Mouse (Mus musculus): ENCODE measurements at regions not wholly inside any gene's neighbourhood (a gene's known extent, or its start where the extent isn't known, plus 50 kb on each side); places are given as distances from the start of the nearest gene placed in this dataset.

DNA sequence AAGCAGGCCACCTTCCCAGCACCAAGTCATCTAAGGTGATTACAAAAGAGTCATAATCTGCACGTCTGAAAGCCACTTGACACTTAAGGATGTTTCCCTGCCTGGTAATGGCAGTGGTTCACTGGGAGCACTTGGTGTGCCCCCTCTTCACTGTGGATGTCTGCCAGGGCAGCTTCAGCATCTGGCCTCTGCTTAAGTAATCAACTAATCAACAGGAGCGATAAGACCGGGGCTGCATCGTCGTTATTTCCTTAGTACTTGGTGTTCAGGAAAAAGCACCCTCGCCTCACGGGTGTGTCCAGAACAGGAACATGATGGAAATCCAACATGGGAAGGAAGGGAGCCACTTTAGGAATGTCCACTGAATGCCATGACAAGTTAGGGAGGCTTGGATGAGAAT lies 97.1 kb upstream of the Plcb4 start:
- no peak overlapping the region for H3K27ac ChIP-seq
- H3K4me3 ChIP-seq (replicated peaks): no peak overlapping the region
- no peak overlapping the region for H3K4me2 ChIP-seq
- H3K27me3 ChIP-seq: no peaks in the 10 kb centered on the region
- H3K36me3 ChIP-seq (replicated peaks): no peaks in the 10 kb centered on the region
- H3K9ac ChIP-seq: no peak overlapping the region
- ATAC-seq (ENCODE audit: low FRiP score): no peak
- H3K9me3 ChIP-seq: no peaks in the 10 kb centered on the region
- 71% methylated on average over 7 of the region's 7 CpGs for WGBS
- no peaks in the 10 kb centered on the region for H3K4me1 ChIP-seq

GRCm38 (mm10) chr2:135562140-135562890 lies 96.5 kb upstream of the Plcb4 start:
- no peak overlapping the region for H3K4me3 ChIP-seq (replicated peaks)
- no peaks in the 10 kb centered on the region for H3K27me3 ChIP-seq
- WGBS: 85% methylated on average over 10 of the region's 10 CpGs
- no peak overlapping the region for H3K4me2 ChIP-seq
- no peak overlapping the region for H3K9ac ChIP-seq
- no peaks in the 10 kb centered on the region for H3K4me1 ChIP-seq
- no peaks in the 10 kb centered on the region for H3K36me3 ChIP-seq (replicated peaks)
- no peak for ATAC-seq (ENCODE audit: low FRiP score)
- H3K27ac ChIP-seq: no peak overlapping the region
- no peaks in the 10 kb centered on the region for H3K9me3 ChIP-seq

GRCm38 (mm10) chr2:135564231-135564630 lies 94.6 kb upstream of the Plcb4 start:
- no peaks in the 10 kb centered on the region for H3K27me3 ChIP-seq
- H3K4me3 ChIP-seq (replicated peaks): no peak overlapping the region
- H3K4me2 ChIP-seq: no peak overlapping the region
- no peaks in the 10 kb centered on the region for H3K4me1 ChIP-seq
- no peaks in the 10 kb centered on the region for H3K36me3 ChIP-seq (replicated peaks)
- 64% methylated on average over 4 of the region's 4 CpGs for WGBS
- H3K27ac ChIP-seq: no peak overlapping the region
- ATAC-seq (ENCODE audit: low FRiP score): no peak
- no peak overlapping the region for H3K9ac ChIP-seq
- H3K9me3 ChIP-seq: no peaks in the 10 kb centered on the region

DNA sequence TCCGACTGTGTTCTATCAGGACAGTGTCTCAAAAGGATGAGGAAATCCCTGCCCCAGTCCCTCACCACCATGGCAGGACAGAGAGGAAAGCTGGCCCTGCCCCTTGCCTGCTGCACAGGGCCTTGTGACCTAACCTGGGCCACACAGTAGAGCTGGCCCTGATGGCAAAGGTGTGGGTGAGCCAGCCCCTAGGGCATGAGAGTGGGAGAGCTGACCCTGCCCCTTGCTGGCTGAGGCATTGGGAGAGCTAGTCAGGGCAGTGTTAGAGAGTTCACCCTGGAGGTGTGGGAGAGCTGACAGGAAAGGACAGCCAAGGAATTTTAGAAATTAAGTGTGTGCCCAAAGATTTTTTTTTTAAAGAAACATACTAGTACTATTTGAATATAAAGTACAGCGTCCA lies 90.5 kb upstream of the Plcb4 start:
- WGBS: 89% methylated on average over 2 of the region's 2 CpGs
- no peak overlapping the region for H3K9ac ChIP-seq
- H3K4me3 ChIP-seq (replicated peaks): no peak overlapping the region
- H3K4me1 ChIP-seq: no peaks in the 10 kb centered on the region
- H3K4me2 ChIP-seq: no peak overlapping the region
- no peak overlapping the region for H3K27ac ChIP-seq
- ATAC-seq (ENCODE audit: low FRiP score): no peak
- no peaks in the 10 kb centered on the region for H3K36me3 ChIP-seq (replicated peaks)
- H3K27me3 ChIP-seq: no peaks in the 10 kb centered on the region
- no peaks in the 10 kb centered on the region for H3K9me3 ChIP-seq

DNA sequence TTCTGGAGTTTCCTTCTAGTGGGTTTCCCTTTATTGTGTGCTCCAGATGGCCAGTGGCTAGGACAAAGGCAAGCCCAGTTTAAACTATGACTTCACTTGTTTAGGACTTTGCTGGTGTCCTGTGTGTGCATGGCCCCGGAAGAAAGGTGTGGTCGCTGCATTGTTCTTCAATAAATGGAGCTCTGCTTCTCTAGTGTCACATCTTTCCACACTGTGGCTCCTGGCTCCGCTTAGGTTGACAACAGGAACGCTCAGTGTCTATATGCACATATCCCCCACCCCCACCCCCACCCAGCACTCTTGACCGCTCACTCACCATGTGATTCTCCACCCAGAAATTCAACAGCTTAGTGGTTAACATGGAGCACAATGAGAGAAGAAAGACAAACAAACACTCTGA lies 87.2 kb upstream of the Plcb4 start:
- no peak overlapping the region for H3K9ac ChIP-seq
- no peak overlapping the region for H3K4me2 ChIP-seq
- H3K27ac ChIP-seq: no peak overlapping the region
- H3K4me3 ChIP-seq (replicated peaks): no peak overlapping the region
- ATAC-seq (ENCODE audit: low FRiP score): no peak
- H3K27me3 ChIP-seq: no peaks in the 10 kb centered on the region
- WGBS: 70% methylated on average over 5 of the region's 5 CpGs
- no peaks in the 10 kb centered on the region for H3K9me3 ChIP-seq
- H3K36me3 ChIP-seq (replicated peaks): no peaks in the 10 kb centered on the region
- no peaks in the 10 kb centered on the region for H3K4me1 ChIP-seq

GRCm38 (mm10) chr2:135577228-135577627 lies 81.6 kb upstream of the Plcb4 start:
- Histone ChIP-seq H3K4me3 (replicated peaks) (no peak overlapping the region), H3K27ac (no peak overlapping the region), H3K27me3 (no peaks in the 10 kb centered on the region), H3K36me3 (replicated peaks) (no peaks in the 10 kb centered on the region), H3K4me1 (no peaks in the 10 kb centered on the region), H3K9ac (no peak overlapping the region), H3K9me3 (no peaks in the 10 kb centered on the region), H3K4me2 (no peak overlapping the region)
- WGBS: 89% methylated on average over 5 of the region's 5 CpGs
- no peak for ATAC-seq (ENCODE audit: low FRiP score)

GRCm38 (mm10) chr2:135578135-135578534 lies 80.7 kb upstream of the Plcb4 start:
- ATAC-seq (ENCODE audit: low FRiP score): no peak
- Histone ChIP-seq H3K27ac (no peak overlapping the region), H3K27me3 (no peaks in the 10 kb centered on the region), H3K36me3 (replicated peaks) (no peaks in the 10 kb centered on the region), H3K9ac (no peak overlapping the region), H3K4me3 (replicated peaks) (no peak overlapping the region), H3K4me1 (no peaks in the 10 kb centered on the region; the same call in 1 of the 2 replicates), H3K4me2 (no peak overlapping the region), H3K9me3 (no peaks in the 10 kb centered on the region)
- WGBS: 54% methylated on average over 5 of the region's 5 CpGs

DNA sequence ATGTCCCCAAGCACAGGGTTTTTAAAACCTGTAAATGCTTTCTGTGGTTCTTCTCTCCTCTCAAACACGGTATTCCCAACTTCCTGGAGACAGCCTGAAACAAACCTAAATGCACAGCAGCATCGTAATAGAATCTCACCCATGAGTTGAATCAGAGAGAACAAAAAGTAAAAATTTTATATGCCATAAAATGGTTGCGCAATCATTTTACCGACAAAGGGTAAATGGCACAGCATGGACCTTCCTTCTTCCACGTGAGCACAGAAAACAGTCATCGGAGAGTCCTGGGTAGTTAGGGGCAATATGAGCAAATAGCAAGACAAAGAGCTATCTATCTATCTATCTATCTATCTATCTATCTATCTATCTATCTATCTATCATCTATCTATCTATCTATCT lies 79.3 kb upstream of the Plcb4 start:
- H3K9ac ChIP-seq: no peak overlapping the region
- no peak for ATAC-seq (ENCODE audit: low FRiP score)
- H3K36me3 ChIP-seq (replicated peaks): no peaks in the 10 kb centered on the region
- H3K4me2 ChIP-seq: no peak overlapping the region
- no peak overlapping the region for H3K27ac ChIP-seq
- WGBS: 95% methylated on average over 6 of the region's 6 CpGs
- H3K4me3 ChIP-seq (replicated peaks): no peak overlapping the region
- H3K9me3 ChIP-seq: no peaks in the 10 kb centered on the region
- no peaks in the 10 kb centered on the region; the same call in 1 of the 2 replicates for H3K4me1 ChIP-seq
- no peaks in the 10 kb centered on the region for H3K27me3 ChIP-seq

- H3K27ac ChIP-seq: no peak overlapping the region
- ATAC-seq (ENCODE audit: low FRiP score): no peak
- H3K36me3 ChIP-seq (replicated peaks): no peaks in the 10 kb centered on the region
- no peaks in the 10 kb centered on the region for H3K27me3 ChIP-seq
- H3K4me2 ChIP-seq: no peak overlapping the region
- no peak overlapping the region for H3K4me3 ChIP-seq (replicated peaks)
- H3K4me1 ChIP-seq: no peaks in the 10 kb centered on the region; the same call in 1 of the 2 replicates
- 89% methylated on average over 4 of the region's 4 CpGs for WGBS
- H3K9me3 ChIP-seq: no peaks in the 10 kb centered on the region
- H3K9ac ChIP-seq: no peak overlapping the region
These were observed 78.8 kb upstream of the Plcb4 start for GRCm38 (mm10) chr2:135580051-135580450.

- Histone ChIP-seq H3K4me1 (no peaks in the 10 kb centered on the region; the same call in 1 of the 2 replicates), H3K4me3 (replicated peaks) (no peak overlapping the region), H3K27me3 (no peaks in the 10 kb centered on the region), H3K4me2 (no peak overlapping the region), H3K9ac (no peak overlapping the region), H3K9me3 (no peaks in the 10 kb centered on the region), H3K27ac (no peak overlapping the region), H3K36me3 (replicated peaks) (no peaks in the 10 kb centered on the region)
- no peak for ATAC-seq (ENCODE audit: low FRiP score)
- 9% methylated on average over 8 of the region's 8 CpGs for WGBS
These were observed 76.5 kb upstream of the Plcb4 start for GRCm38 (mm10) chr2:135582341-135582740.

DNA sequence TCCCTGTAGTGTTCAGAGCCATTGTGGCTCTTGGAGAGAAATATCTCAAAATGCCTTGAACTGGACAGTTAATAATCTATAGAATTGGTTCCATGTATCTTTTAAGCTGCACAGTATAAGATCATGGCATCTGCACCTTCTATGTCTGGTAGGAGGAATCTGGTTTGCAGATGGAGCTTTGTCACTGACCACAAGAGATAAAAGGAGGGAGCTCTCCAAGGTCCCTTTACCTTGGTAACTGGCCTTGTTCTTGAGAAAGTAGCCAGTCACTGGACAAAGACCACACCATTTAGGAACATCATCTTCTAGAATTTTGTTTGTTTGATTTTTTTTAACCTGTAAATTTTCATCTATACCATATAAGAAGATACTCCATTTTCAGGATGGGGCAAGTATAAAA lies 52.5 kb upstream of the Plcb4 start:
- Histone ChIP-seq H3K4me3 (replicated peaks) (no peak overlapping the region), H3K27me3 (no peaks in the 10 kb centered on the region), H3K4me2 (no peak overlapping the region), H3K9ac (no peak overlapping the region), H3K4me1 (no peaks in the 10 kb centered on the region), H3K27ac (no peak overlapping the region), H3K9me3 (no peaks in the 10 kb centered on the region), H3K36me3 (replicated peaks) (no peaks in the 10 kb centered on the region)
- ATAC-seq (ENCODE audit: low FRiP score): no peak
